Mouse (Mus musculus): ENCODE data around the gene Abi1.
"Not testable (repeated sequence)": the region's sequence is repeated elsewhere in the genome, so short reads cannot be mapped to it uniquely, and the experiment has no call there.

Abi1 gene

GRCm38 (mm10) chr2:23034692-23035435 lies 5.2 kb downstream of the Abi1 start:
- peak; percentile 85 for DNase-seq (ENCODE audit: low read depth, low spot score)

- DNase-seq (ENCODE audit: low read depth, low spot score), result no peak
These were observed 9.4 kb downstream of the Abi1 start for GRCm38 (mm10) chr2:23030631-23031030.

GRCm38 (mm10) chr2:23028826-23029225 lies 11.2 kb downstream of the Abi1 start:
- DNase-seq (ENCODE audit: low read depth, low spot score), result peak; percentile 59

DNA sequence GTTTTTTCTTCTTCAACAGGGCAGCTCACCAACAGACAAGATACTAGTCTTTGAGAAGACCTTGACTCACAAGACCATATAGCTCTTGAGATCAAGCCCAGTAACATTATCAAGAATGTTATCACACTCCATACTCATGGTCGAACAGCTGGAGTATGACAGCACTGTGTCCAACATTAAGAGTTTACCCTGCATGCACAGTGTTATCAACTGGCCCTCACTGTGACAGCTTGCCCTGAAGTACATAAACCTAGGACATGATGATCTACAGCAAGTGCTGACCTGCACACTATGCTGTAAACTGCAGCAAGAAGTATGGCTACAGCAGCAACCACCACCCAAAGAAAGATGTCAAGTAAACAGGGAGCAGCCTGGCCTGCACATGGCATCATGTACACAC lies 13.7 kb downstream of the Abi1 start:
- no peak for DNase-seq (ENCODE audit: low read depth, low spot score)

DNA sequence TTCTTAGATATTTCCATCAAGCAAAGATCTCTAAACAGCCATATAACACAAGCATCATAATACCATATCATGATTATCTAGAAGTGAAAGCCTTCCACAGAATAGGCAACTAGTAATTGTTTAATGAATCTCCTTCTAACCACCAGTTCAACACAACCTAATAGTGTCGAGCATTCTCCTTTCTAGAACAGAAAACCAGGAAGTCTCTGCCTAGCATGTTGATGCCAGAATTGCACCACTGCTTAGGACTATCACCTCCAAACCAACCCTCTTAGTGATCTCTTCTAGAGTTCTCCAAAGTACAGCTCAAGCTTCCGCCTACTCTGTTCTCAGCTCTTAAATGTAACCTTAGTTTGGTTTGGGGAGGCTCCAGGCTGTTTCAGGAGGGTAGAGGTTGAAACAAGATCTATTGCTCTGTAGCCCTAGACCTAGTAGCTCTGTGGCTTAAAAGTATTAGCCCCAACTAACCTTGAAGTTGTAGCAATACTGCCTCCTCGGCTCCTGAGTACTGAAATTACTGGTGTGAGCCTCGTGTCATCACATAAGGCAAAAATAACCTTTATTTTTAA lies 16.2 kb downstream of the Abi1 start:
- no peak for DNase-seq (ENCODE audit: low read depth, low spot score)

- DNase-seq (ENCODE audit: low read depth, low spot score), result peak; percentile 54
These were observed 17.0 kb downstream of the Abi1 start for GRCm38 (mm10) chr2:23023023-23023422.

DNA sequence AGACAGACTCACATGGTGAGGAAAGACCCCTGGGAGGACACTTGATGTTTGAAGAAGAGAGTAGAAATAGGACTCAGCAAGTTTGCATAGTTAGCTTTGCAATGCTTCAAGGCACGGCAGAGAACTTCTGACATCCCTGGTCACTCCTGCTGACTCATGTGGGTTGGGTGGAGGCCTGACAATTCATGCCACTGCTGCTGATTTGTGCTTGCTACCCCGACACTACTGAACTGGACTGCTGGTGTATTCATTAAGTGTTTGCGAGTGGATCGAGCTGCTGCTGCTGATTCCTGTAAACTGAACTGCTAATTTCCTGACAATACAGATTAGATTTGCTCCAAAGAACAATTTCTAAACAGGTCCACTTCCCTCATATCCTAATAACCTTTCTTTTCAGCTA lies 18.3 kb downstream of the Abi1 start:
- peak; percentile 33 for DNase-seq (ENCODE audit: low read depth, low spot score)

DNA sequence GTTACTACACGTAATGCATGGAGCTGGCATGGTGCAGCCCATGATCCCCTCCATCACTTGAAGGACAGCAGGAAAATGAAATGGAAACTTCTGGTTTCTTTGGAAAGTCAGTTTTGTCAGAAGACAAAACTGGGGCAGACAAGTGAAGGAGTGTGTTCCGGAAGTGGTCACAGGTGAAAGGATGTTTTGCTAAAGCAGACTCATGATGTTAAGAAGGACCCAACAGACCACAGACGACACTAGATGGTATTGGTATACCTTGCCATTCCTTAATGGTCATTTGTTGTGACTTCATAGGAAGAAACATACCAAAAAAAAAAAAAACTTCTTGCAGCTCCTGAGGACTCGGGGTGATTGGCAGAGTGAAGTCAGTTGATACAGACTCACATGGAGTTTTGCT lies 18.7 kb downstream of the Abi1 start:
- no peak for DNase-seq (ENCODE audit: low read depth, low spot score)

GRCm38 (mm10) chr2:23019170-23019569 lies 20.9 kb downstream of the Abi1 start:
- peak; percentile 48 for DNase-seq (ENCODE audit: low read depth, low spot score)

DNA sequence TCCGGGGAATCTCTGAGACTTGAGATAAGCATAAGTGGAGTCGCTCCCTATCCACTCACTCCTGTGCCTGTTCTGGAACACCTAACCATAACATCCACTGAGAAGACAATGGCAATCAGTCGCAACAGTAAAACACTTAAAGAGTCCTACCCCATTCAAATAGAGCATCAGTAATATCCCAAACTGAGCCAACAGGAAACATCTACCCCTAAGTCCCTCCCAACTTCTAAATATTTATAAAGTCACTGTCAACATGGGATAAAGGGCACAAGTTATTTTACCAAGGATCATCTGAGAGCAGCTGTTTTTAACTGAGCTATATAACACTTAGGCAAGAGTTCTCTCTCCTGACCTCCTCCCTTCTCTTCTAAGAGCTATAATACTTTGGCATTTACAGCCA lies 23.9 kb downstream of the Abi1 start:
- DNase-seq (ENCODE audit: low read depth, low spot score), result no peak

DNA sequence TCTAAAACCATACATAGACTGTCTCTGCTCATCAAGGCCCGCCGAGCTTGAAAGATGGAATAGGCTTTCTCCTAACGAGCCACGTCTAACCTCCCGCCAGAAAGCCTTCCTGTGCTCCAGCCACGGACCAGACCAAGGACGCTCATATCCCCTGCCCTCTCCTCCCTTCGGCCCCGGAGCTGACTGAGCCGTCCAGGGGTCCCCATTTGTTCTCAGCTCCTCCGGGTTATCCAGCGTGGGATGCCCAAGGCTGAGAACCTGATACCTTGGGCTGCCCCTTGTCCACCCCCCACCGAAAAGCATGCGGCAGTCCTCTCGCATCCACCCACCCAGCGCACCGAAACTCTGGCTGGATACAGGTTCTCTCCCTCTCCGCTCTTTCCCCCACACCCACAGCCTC lies 24.7 kb downstream of the Abi1 start:
- DNase-seq (ENCODE audit: low read depth, low spot score), result no peak

GRCm38 (mm10) chr2:23014935-23015334 lies 25.1 kb downstream of the Abi1 start:
- DNase-seq (ENCODE audit: low read depth, low spot score), result not testable (repeated sequence)

- DNase-seq (ENCODE audit: low read depth, low spot score), result peak; percentile 30
These were observed 31.8 kb downstream of the Abi1 start for GRCm38 (mm10) chr2:23008256-23008655.

GRCm38 (mm10) chr2:23007577-23007976 lies 32.5 kb downstream of the Abi1 start:
- no peak for DNase-seq (ENCODE audit: low read depth, low spot score)

DNA sequence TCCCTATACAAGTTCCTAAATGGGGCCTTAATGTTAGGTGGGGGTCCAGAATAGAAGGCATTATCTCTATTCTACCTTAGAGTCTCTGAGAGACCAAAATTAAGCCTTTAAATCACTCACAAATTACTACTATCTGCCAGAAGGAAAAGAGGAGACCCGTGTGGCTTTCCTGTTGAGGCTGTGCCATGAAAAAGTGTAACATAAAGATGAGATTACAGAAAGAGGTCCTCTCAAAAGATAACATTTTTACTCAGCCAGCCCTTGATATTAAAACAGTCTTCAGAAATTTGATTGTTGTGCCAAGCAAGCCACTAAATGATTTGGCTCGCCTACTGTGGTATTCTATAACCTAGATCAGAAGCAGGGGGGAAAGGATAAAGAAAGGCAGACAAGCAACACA lies 32.9 kb downstream of the Abi1 start:
- no peak for DNase-seq (ENCODE audit: low read depth, low spot score)

DNA sequence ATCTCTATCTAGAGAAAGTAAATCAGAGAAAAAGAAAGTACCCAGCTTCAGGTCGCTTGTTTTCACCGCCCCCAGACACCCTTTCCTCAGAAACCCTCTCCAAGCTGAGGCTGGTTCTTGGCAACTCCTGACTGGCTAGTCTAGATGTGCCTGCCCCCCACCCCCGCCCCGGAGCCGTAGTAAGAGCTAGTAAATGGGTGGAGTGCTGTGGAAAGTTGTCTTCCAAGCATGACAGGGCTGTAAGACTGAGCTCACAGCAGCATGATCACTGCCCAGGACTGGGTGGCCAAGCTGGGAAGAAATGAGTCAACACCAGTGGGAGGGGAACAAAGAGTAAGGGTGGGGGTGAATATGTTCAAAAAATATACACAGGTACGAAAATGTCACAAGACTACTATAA lies 33.8 kb downstream of the Abi1 start:
- DNase-seq (ENCODE audit: low read depth, low spot score), result peak; percentile 27

DNA sequence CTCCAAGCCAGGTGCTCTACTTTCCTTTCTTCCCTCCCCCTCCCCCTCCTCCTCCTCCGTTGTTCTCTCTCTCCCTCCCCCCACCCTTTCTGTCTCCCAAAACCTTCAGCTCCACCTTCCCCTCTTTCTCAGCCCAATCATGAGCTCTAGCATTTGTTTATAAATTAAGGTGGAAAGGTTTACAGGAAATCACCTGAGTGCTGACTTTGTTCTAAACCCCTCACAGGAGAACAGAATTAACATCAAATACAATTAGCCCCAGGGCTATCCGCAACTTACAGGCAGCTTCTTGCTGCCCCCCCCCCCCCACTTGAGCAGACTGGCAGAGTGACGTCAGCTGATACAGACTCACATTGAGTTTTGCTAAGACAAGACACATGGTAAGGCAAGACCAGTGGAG lies 37.4 kb downstream of the Abi1 start:
- no peak for DNase-seq (ENCODE audit: low read depth, low spot score)

- DNase-seq (ENCODE audit: low read depth, low spot score), result no peak
These were observed 40.4 kb downstream of the Abi1 start for GRCm38 (mm10) chr2:22999620-23000019.

GRCm38 (mm10) chr2:22998804-22999203 lies 41.2 kb downstream of the Abi1 start:
- no peak for DNase-seq (ENCODE audit: low read depth, low spot score)

GRCm38 (mm10) chr2:22998015-22998414 lies 42.0 kb downstream of the Abi1 start:
- no peak for DNase-seq (ENCODE audit: low read depth, low spot score)

DNA sequence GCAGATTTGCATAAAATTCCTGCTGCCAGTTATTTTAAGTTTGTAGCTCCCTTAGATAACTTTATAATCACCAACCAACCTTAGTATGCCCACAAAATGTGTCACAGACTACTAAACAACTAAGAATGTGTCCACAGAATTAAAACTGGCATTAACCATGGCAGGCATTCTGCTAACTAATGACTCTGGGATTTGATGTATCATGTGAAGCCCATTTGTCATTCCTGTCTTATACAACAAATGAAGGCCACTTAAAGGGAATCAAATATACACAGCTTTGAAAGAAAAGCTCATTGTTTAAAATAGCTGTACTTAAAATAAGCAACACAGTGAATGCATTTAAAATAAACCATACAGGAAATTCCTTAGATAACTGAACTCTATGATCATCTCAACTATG lies 44.0 kb downstream of the Abi1 start:
- DNase-seq (ENCODE audit: low read depth, low spot score), result no peak

- DNase-seq (ENCODE audit: low read depth, low spot score), result peak; percentile 79
These were observed 53.9 kb downstream of the Abi1 start for GRCm38 (mm10) chr2:22985973-22986657.

- peak; percentile 91 for DNase-seq (ENCODE audit: low read depth, low spot score)
These were observed 62.6 kb downstream of the Abi1 start for GRCm38 (mm10) chr2:22977387-22977973.
